Mouse (Mus musculus) thymus, postnatal 0 days (tissue): ENCODE results near the gene Gm21797. TPM values are rescaled to one million over a fixed set of nuclear protein-coding genes. Genes with fewer than 3 reads are reported as not detected.
"Not testable (repeated sequence)": the region's sequence is repeated elsewhere in the genome, so short reads cannot be mapped to it uniquely, and the experiment has no call there.

Experiments
- DNase-seq: peaks from one replicate; pipeline ENCODE4 v3.0.0-alpha.2; 2015; ENCODE audit warnings: low spot score
- polyA plus RNA-seq: library from polyadenylated mRNA; unstranded; fragments of >200 nt; fragmentation: Nextera tagmentation; extraction: Ambion mirVana; gene quantifications from 2 replicates; pipeline ENCODE4 v1.2.1, GENCODE M21; 2015

The Gm21797 gene
- polyA plus RNA-seq, result not detected in 2 replicates

DNA sequence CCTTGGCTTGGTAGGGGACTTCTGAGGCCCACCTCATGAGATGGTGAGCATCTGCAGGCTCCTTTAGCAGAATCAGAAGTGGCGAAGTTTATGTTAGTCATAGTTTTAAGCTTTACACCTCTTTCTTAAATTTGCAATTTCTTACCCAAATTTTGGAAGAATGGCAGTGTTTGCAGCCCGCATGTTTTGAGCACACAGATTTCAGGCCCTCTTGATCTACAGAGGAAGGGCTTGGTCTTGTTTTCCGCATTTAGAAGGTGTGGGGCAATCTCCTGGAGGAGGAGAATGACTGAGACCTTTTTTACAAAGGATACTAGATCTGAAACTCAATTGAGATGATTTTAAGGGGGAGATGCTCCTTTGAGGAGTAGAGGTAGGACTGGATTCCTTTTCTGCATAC, at the start of gene Gm21797:
Gm21797 (minus strand) TSS at position 101 of the 400 bp plus-strand sequence.
- not testable (repeated sequence) for DNase-seq

DNA sequence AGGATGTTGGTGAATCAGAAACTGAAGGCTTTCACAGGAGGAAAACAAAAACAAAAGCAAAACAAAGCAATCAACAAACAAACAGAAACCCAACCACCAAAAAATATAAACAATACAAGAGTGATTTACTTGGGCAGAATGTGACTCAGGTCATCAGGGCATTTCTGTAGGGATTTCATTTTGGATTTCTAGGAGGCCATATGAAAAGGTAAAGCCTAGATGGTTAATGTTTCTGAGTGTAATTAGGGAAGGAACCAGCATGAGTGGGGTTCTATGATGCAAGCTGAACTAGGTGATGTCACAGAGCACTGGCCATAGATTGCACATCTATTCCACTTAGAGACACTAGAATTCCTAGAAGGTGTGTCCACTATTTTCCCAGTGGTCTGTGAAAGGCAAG, 29.0 kb upstream of the Gm21797 start, which contains the start of gene Gm20795:
Gm20795 (plus strand) TSS at position 301 of the 400 bp plus-strand sequence.
- DNase-seq, result not testable (repeated sequence)

Other genes with a start within 250 kb of the Gm21797 start
- gene Gm21852, start 123.8 kb downstream of the Gm21797 start, polyA plus RNA-seq, result not detected in 2 replicates
- not detected in 2 replicates for gene Gm20795, start 29.1 kb upstream of the Gm21797 start, polyA plus RNA-seq